Mouse (Mus musculus) thymus, adult 2 months (tissue): ENCODE data around the gene Xrcc4. TPM values are rescaled to one million over a fixed set of nuclear protein-coding genes. Genes with fewer than 3 reads are reported as not detected.

ENCODE experiments used
- DNase-seq: peaks from one replicate; pipeline ENCODE4 v3.0.0; 2021
- H3K27ac ChIP-seq: fragments of 200-500 bp; 2 replicates; pipeline ENCODE4 v1.5.1; 2012; ENCODE audit warnings: low read length, control low read depth; ENCODE audit not compliant: control insufficient read depth, insufficient read depth
- H3K27me3 ChIP-seq: fragments of 200-500 bp; 2 replicates; pipeline ENCODE4 v1.6.1; 2012; ENCODE audit warnings: mild to moderate bottlenecking, low read length, moderate library complexity, mixed read lengths; ENCODE audit not compliant: control insufficient read depth, insufficient read depth
- H3K36me3 ChIP-seq: fragments of 200-500 bp; 2 replicates; pipeline ENCODE4 v1.6.1; 2012; ENCODE audit warnings: mild to moderate bottlenecking, low read length, moderate library complexity; ENCODE audit not compliant: control insufficient read depth, insufficient read depth
- H3K4me1 ChIP-seq: fragments of 200-500 bp; replicated peaks from 2 replicates; pipeline ENCODE4 v1.6.1; 2012; ENCODE audit warnings: low read length; ENCODE audit not compliant: control insufficient read depth, insufficient read depth
- H3K4me3 ChIP-seq: fragments of 200-500 bp; 2 replicates; pipeline ENCODE4 v1.5.1; 2012; ENCODE audit warnings: mild to moderate bottlenecking, low read length, control low read depth, moderate library complexity; ENCODE audit not compliant: control insufficient read depth, insufficient read depth
- CTCF ChIP-seq: fragments of 200-500 bp; IDR thresholded peaks from 2 replicates; pipeline ENCODE4 v1.5.1; 2012; ENCODE audit warnings: mild to moderate bottlenecking, control low read depth, low read length, moderate library complexity, borderline replicate concordance; ENCODE audit not compliant: control insufficient read depth, poor library complexity, insufficient read depth; ENCODE audit errors: extremely low read depth
- POLR2A ChIP-seq: fragments of 200-500 bp; IDR thresholded peaks from 2 replicates; pipeline ENCODE4 v1.6.1; 2012; ENCODE audit warnings: mild to moderate bottlenecking, low read length, control low read depth, moderate library complexity; ENCODE audit not compliant: control insufficient read depth, poor library complexity, insufficient read depth; ENCODE audit errors: extremely low read depth
- WGBS: fragments of 180-500 bp; shearing (Covaris S2); methylation state at CpG from one replicate; pipeline ENCODE4 v1.1.7; 2018; 5-methylcytosine and 5-hydroxymethylcytosine counted together
- polyA plus RNA-seq: library from polyadenylated mRNA; depleted of rRNA; stranded (reverse); fragments of >200 nt; gene quantifications from 2 replicates; pipeline ENCODE4 v1.2.3, GENCODE M21; 2012; rRNA removed

The Xrcc4 gene
- polyA plus RNA-seq, 1 experiment, result 1.9 TPM

DNA sequence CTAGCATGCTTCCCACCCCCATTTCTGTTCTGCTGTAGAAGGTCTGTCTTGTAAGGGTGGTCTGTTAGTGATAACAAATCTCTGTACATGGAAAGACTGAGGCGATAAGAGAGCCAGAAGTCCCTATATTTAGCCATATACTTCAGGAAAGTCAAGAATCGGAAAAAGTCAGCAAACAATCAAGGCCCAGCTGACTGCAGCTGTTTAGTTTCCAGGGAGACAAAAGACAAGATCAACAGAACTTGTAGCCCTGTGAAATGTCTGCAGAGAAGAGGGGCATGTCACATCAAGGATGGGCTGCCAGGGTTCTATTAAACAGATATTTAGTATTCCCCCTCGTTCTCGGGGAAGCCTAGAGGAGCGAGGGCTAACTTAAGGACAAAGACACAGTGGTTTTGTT is 354.3 kb downstream of the Xrcc4 start:
- Histone ChIP-seq H3K4me1 (peaks cover 2% of the 10 kb centered on the region; the same call in 1 of the 2 replicates), H3K27ac (no peak overlapping the region), H3K27me3 (no peaks in the 10 kb centered on the region), H3K36me3 (no peaks in the 10 kb centered on the region), H3K4me3 (no peak overlapping the region)
- TF ChIP-seq CTCF (no peak), POLR2A (no peak)
- 87% methylated on average over 5 of the region's 5 CpGs for WGBS
- DNase-seq, result no peak

DNA sequence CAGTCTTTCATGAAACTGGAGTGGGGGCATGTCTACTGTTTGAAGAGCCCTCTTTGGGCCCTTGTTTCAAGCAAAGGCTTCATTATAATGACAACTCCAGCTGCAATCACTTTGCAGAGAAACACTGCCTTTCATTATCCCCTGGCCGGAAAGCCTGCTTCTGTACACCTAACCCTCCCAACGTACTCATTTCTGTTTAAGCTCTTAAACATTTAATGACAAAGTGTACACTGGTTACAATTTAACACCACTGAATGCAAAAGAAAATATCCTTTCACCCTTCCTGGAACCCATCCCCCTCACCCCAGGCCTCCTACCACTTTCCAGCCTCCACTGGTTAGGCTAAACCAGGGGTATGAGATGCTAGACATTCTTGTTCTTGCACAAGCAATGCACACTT is 362.9 kb downstream of the Xrcc4 start:
- Histone ChIP-seq H3K36me3 (no peaks in the 10 kb centered on the region), H3K27me3 (no peaks in the 10 kb centered on the region), H3K4me3 (no peak overlapping the region), H3K4me1 (no peaks in the 10 kb centered on the region), H3K27ac (no peak overlapping the region)
- 88% methylated on average over 2 of the region's 2 CpGs for WGBS
- TF ChIP-seq POLR2A, result no peak
- TF ChIP-seq CTCF, result no peak
- no peak for DNase-seq

Other genes with a start within 250 kb of the Xrcc4 start
- 4.1 and 5.0 TPM in 2 replicates for gene Tmem167, start 485 bp downstream of the Xrcc4 start, polyA plus RNA-seq